Mouse (Mus musculus): Measurements from ENCODE around the gene Tex14.
"Not testable (repeated sequence)": the region's sequence is repeated elsewhere in the genome, so short reads cannot be mapped to it uniquely, and the experiment has no call there.

Gene Tex14

DNA sequence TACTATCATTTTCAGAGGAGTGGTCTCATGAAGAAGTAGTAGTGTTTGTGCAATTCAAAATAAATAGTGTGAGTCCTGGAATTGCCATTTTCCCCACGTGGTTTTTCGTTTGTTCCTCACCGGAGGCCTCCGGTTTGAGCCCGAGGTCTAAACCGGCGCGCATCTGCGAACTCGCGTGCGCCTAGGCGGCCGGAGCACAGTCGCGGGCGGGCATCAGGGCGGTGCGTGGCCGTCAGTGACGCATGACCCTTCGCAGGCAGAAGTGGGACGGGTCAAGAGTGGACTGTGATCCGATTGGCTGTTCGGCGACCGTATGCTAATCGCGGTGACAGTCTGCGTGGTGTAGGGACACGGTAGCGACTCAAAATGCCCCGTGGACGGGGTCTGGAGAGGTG is 43.2 kb downstream of the Tex14 start:
- in situ Hi-C loops (cut with MboI, MseI): not testable (repeated sequence)

- in situ Hi-C loops (cut with MboI, MseI): not testable (repeated sequence)
Observed at GRCm38 (mm10) chr11:87448476-87449199, 43.8 kb downstream of the Tex14 start.

DNA sequence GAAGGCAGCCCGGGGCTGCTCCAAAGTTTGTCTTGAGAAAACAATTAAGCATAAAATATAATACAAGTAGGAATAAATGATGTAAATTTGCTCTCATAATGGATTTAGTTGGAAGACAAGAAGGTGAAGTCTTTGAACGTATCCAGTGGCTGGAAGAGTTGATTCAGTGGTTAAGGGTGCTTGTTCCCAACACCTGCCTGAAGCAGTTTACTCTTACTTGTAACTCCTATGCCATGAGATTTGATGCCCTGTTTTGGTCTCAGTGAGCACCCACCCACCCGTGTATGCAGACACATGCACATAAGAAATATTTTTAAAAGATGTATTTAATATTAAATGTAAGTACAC is 44.3 kb downstream of the Tex14 start:
- in situ Hi-C loops (cut with MboI, MseI): no loop called here

- in situ Hi-C loops (cut with MboI, MseI): not testable (repeated sequence)
Observed at GRCm38 (mm10) chr11:87449847-87450246, 45.0 kb downstream of the Tex14 start.

- in situ Hi-C loops (cut with MboI, MseI): not testable (repeated sequence)
Observed at GRCm38 (mm10) chr11:87452779-87453178, 47.9 kb downstream of the Tex14 start.

- in situ Hi-C loops (cut with MboI, MseI): no loop called here
Observed at GRCm38 (mm10) chr11:87453216-87454034, 48.6 kb downstream of the Tex14 start.

DNA sequence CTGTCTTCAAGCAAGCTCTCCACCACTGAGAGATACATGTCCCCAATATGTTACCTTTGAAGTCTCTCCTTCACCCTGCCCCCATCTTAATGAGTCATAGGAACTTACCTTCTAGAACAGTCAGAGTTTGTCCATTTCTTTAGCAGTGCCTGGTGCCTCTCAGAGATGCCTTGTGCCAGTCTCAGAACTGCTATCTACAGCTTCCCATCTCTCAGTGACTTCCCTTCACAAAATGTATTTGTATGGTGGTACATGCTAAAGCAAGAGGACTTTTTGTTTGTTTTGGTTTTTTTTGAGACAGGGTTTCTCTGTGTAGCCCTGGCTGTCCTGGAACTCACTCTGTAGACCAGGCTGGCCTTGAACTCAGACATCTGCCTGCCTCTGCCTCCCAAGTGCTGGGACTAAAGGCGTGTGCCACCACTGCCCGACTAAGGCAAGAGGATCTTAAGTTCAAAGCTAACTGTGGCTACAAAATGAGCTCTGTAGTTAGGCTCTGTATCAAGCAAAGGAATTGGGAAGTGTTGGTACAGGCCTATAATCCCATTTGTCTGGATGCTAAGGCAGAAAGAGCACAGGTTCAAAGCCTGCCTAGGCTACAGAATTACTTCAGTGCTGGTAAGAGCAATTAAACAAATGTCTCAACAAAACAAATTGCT is 49.3 kb downstream of the Tex14 start:
- in situ Hi-C loops (cut with MboI, MseI): no loop called here

DNA sequence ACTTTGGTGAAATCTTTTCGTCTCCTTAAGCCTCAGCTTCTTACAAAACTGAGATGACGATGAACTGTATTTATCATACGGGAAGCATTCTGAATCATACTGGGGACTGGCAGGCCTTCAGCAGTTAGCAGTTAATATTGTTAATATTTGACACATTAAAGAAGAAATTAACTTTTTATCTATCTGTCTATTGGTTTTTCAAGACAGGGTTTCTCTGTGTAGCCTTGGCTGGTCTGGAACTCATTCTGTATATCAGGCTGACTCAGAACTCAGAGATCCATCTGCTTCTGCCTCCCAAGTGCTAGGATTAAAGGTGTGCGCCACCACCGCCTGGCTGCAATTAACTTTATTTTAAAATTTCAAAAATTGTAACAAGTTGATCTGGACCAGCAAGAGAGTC is 50.7 kb downstream of the Tex14 start:
- in situ Hi-C loops (cut with MboI, MseI): no loop called here

DNA sequence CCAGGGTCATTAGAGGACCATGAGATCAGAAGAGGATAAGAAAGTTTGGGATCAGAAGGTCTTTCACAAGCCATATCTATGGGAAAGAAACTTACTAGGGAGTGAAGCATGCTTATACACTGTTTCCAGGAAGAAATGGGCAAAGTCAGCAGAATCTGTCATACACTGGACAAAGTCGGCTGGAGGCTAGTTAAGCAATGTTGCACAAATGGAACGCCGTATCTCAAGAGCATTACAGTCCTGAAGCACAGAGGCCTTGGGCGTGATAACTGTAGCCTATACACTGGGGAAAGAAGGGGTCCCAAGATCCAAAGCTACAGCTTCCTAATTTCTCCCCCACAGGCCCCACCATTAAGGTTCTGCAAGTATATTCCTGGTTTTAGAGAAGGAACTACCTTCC is 51.1 kb downstream of the Tex14 start:
- in situ Hi-C loops (cut with MboI, MseI): no loop called here

- in situ Hi-C loops (cut with MboI, MseI): no loop called here
Observed at GRCm38 (mm10) chr11:87460566-87460965, 55.7 kb downstream of the Tex14 start.

DNA sequence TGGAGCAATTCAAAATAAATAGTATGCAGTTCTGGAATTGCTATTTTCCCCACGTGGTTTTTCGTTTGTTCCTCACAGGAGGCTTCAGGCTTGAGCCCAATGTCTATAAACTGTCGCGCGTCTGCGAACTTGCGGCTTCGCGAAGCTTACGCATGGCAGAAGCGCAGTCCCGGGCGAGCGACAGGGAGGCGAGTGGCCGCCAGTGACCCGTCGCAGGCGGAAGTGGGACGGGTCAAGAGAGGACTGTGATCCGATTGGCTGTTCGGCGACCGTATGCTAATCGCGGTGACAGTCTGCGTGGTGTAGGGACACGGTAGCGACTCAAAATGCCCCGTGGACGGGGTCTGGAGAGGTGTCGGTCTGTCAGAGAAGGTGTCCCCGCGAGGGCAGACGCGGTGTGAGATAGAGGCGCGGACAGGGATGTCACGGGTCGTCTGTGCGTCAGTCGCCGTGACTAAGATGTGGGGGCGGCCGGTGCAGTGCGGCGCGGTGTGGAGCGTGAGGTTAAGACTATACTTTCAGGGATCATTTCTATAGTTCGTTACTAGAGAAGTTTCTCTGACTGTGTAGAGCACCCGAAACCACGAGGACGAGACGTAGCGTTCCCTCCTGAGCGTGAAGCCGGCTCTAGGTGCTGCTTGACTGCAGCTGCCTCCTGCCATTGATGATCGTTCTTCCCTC is 57.1 kb downstream of the Tex14 start:
- in situ Hi-C loops (cut with MboI, MseI): not testable (repeated sequence)

DNA sequence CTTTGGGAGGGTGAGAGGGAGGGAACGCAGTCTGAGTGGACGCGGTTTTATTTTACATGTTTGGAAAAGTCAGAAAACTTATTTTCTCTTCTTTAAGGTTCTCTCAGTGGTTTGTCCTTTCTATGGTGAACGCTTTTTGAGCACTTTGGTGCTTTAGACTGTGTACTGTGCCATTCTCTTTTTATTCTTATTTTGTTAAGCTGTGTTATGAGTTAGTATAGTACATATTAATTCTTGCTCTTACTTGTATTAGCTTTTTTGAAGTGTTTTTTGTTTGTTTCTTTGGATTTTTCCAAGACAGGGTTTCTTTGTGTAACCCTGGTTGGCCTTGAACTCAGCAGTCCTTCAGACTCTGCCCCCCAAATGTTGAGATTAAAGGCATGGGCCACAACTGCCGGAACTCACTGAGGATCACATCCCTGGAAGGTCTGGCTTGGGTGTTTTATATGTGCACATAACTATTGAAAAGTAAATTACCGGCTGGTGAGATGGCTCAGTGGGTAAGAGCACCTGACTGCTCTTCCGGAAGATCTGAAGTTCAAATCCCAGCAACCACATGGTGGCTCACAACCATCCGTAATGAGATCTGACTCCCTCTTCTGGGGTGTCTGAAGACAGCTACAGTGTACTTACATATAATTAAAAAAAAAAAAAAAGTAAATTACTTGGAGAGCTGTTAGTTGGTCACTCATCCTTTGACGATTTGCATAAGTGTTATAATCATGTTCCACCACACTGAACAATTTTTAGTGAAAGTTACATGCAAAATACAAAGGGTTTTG is 57.8 kb downstream of the Tex14 start:
- in situ Hi-C loops (cut with MboI, MseI): no loop called here

- in situ Hi-C loops (cut with MboI, MseI): no loop called here
Observed at GRCm38 (mm10) chr11:87463243-87463540, 58.3 kb downstream of the Tex14 start.

- in situ Hi-C loops (cut with MboI, MseI): not testable (repeated sequence)
Observed at GRCm38 (mm10) chr11:87463792-87464430, 59.0 kb downstream of the Tex14 start.

GRCm38 (mm10) chr11:87465990-87466593 is 61.2 kb downstream of the Tex14 start:
- in situ Hi-C loops (cut with MboI, MseI): no loop called here

- in situ Hi-C loops (cut with MboI, MseI): no loop called here
Observed at GRCm38 (mm10) chr11:87467491-87468277, 62.8 kb downstream of the Tex14 start.

- in situ Hi-C loops (cut with MboI, MseI): no loop called here
Observed at GRCm38 (mm10) chr11:87468278-87468655, 63.4 kb downstream of the Tex14 start.

GRCm38 (mm10) chr11:87468706-87469315 is 63.9 kb downstream of the Tex14 start:
- in situ Hi-C loops (cut with MboI, MseI): no loop called here
